Mouse (Mus musculus) intestine, embryonic 16.5 days (tissue): Measurements from ENCODE around the gene Plcd3. TPM values are rescaled to one million over a fixed set of nuclear protein-coding genes. Genes with fewer than 3 reads are reported as not detected.

Experiments
- ATAC-seq: fragments of 200-750 bp; cut with Nextera tagmentation; 2 replicates; pipeline ENCODE4 v1.8.0; 2017; ENCODE audit warnings: moderate TSS enrichment, moderate library complexity
- H3K27ac ChIP-seq: fragments of 300-500 bp; sonication (generic); 2 replicates; pipeline ENCODE4 v1.5.1; 2014; ENCODE audit warnings: mild to moderate bottlenecking, low read length
- H3K27me3 ChIP-seq: fragments of 300-500 bp; sonication (generic); replicated peaks from 2 replicates; pipeline ENCODE4 v1.6.1; 2014; ENCODE audit warnings: low read length, control low read depth, mixed read lengths; ENCODE audit not compliant: control insufficient read depth, insufficient read depth
- H3K36me3 ChIP-seq: fragments of 300-500 bp; sonication (generic); 2 replicates; pipeline ENCODE4 v1.6.1; 2014; ENCODE audit warnings: low read length, control low read depth; ENCODE audit not compliant: control insufficient read depth, insufficient read depth
- H3K4me1 ChIP-seq: fragments of 300-500 bp; sonication (generic); 2 replicates; pipeline ENCODE4 v1.6.1; 2014; ENCODE audit warnings: low read length, control low read depth, mixed read lengths; ENCODE audit not compliant: control insufficient read depth, insufficient read depth
- H3K4me2 ChIP-seq: fragments of 300-500 bp; sonication (generic); 2 replicates; pipeline ENCODE4 v1.6.1; 2014; ENCODE audit warnings: low read depth, low read length, control low read depth
- H3K4me3 ChIP-seq: fragments of 300-500 bp; sonication (generic); 2 replicates; pipeline ENCODE4 v1.5.1; 2014; ENCODE audit warnings: mild to moderate bottlenecking, low read length
- H3K9ac ChIP-seq: fragments of 300-500 bp; sonication (generic); 2 replicates; pipeline ENCODE4 v1.6.1; 2014; ENCODE audit warnings: low read depth, low read length
- H3K9me3 ChIP-seq: fragments of 300-500 bp; sonication (generic); 2 replicates; pipeline ENCODE4 v1.6.1; 2016; ENCODE audit warnings: low read length, control low read depth; ENCODE audit not compliant: control insufficient read depth
- WGBS: fragments of 180-500 bp; shearing (Covaris S2); extraction: QIAGEN DNeasy Blood & Tissue Kit; methylation state at CpG from one replicate; pipeline ENCODE4 v1.1.7; 2014; 5-methylcytosine and 5-hydroxymethylcytosine counted together
- polyA plus RNA-seq: library from polyadenylated mRNA; unstranded; fragments of >200 nt; fragmentation: Nextera tagmentation; extraction: Ambion mirVana; gene quantifications from 2 replicates; pipeline ENCODE4 v1.2.1, GENCODE M21; 2015

Plcd3 gene
- polyA plus RNA-seq, 1 experiment from 2014 or later = 2.3 TPM

- no peaks in the 10 kb centered on the region for H3K27me3 ChIP-seq
- H3K4me3 ChIP-seq = no peak overlapping the region
- peak; percentile 52 for ATAC-seq
- no peak overlapping the region for H3K4me2 ChIP-seq
- H3K9me3 ChIP-seq = no peaks in the 10 kb centered on the region
- no peak overlapping the region for H3K9ac ChIP-seq
- WGBS = 62% methylated on average over 20 of the region's 20 CpGs
- H3K4me1 ChIP-seq = peaks cover 22% of the 10 kb centered on the region
- H3K36me3 ChIP-seq = no peaks in the 10 kb centered on the region
- no peak overlapping the region for H3K27ac ChIP-seq
These were observed 7.3 kb downstream of the Plcd3 start for GRCm38 (mm10) chr11:103093862-103094833.

DNA sequence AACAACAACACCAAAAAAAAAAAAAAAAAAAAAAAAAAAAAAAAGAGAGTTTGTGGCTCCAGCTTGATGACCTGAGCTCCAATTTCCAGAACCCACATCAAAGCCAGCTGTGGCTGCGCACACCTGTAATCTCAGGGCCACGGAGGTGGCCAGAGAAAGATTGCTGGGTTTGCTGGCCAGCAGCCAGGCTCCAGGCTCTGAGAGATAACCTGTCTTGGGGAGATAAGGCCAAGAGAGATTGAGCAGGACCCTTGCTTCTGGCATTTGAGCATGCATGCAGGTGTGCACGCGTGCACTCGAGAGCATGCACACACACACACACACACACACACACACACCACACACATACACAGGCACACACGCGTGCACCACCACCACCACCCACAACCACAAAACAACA lies 8.2 kb downstream of the Plcd3 start:
- H3K4me3 ChIP-seq = no peak overlapping the region
- no peaks in the 10 kb centered on the region for H3K36me3 ChIP-seq
- H3K9ac ChIP-seq = no peak overlapping the region
- H3K27ac ChIP-seq = no peak overlapping the region
- H3K9me3 ChIP-seq = no peaks in the 10 kb centered on the region
- 87% methylated on average over 7 of the region's 7 CpGs for WGBS
- H3K4me1 ChIP-seq = peaks cover 21% of the 10 kb centered on the region
- no peak for ATAC-seq
- H3K4me2 ChIP-seq = no peak overlapping the region
- no peaks in the 10 kb centered on the region for H3K27me3 ChIP-seq

- H3K36me3 ChIP-seq = no peaks in the 10 kb centered on the region
- no peaks in the 10 kb centered on the region for H3K9me3 ChIP-seq
- WGBS = 70% methylated on average over 6 of the region's 6 CpGs
- no peak overlapping the region for H3K9ac ChIP-seq
- H3K27ac ChIP-seq = no peak overlapping the region
- ATAC-seq = no peak
- H3K4me3 ChIP-seq = no peak overlapping the region
- H3K4me2 ChIP-seq = no peak overlapping the region
- H3K4me1 ChIP-seq = peaks cover 7% of the 10 kb centered on the region; the same call in 1 of the 2 replicates
- peaks cover 9% of the 10 kb centered on the region; the same call in 1 of the 2 replicates for H3K27me3 ChIP-seq
These were observed 19.8 kb downstream of the Plcd3 start for GRCm38 (mm10) chr11:103081631-103082030.

- H3K27ac ChIP-seq = no peak overlapping the region
- H3K4me2 ChIP-seq = peak overlapping the region; percentile 55
- no peaks in the 10 kb centered on the region for H3K36me3 ChIP-seq
- no peaks in the 10 kb centered on the region for H3K9me3 ChIP-seq
- peak overlapping the region; percentile 51; the same call in 1 of the 2 replicates for H3K9ac ChIP-seq
- WGBS = 4% methylated on average over 43 of the region's 43 CpGs
- peaks cover 9% of the 10 kb centered on the region; the same call in 1 of the 2 replicates for H3K27me3 ChIP-seq
- H3K4me3 ChIP-seq = peak overlapping the region; percentile 43
- peak; percentile 60 for ATAC-seq
- H3K4me1 ChIP-seq = peaks cover 7% of the 10 kb centered on the region; the same call in 1 of the 2 replicates
These were observed 21.0 kb downstream of the Plcd3 start for GRCm38 (mm10) chr11:103080323-103081091.

DNA sequence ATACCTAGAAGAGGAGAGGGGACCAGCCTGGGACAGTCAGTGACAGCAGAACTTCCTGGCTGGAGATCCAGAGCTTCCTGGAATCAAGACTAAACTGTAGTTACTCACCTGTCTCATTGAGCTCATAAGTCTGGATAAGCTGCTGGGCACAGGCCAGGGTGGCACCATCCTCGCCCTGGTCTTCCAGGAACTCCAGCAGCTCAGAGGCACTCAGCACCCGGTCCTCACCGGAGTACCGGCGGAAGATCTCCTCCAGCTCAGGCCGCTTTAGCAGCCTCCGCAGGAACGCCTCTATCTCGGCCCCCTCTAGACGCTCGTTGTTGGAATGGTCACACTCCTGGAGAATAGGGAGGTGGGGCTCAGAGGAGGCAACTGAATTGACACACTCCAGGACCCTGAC lies 23.3 kb downstream of the Plcd3 start:
- Histone ChIP-seq H3K4me3 (no peak overlapping the region), H3K9ac (no peak overlapping the region), H3K36me3 (no peaks in the 10 kb centered on the region), H3K27ac (no peak overlapping the region), H3K9me3 (no peaks in the 10 kb centered on the region), H3K4me2 (no peak overlapping the region), H3K27me3 (peaks cover 9% of the 10 kb centered on the region; the same call in 1 of the 2 replicates), H3K4me1 (peaks cover 7% of the 10 kb centered on the region; the same call in 1 of the 2 replicates)
- no peak for ATAC-seq
- WGBS = 87% methylated on average over 11 of the region's 11 CpGs

DNA sequence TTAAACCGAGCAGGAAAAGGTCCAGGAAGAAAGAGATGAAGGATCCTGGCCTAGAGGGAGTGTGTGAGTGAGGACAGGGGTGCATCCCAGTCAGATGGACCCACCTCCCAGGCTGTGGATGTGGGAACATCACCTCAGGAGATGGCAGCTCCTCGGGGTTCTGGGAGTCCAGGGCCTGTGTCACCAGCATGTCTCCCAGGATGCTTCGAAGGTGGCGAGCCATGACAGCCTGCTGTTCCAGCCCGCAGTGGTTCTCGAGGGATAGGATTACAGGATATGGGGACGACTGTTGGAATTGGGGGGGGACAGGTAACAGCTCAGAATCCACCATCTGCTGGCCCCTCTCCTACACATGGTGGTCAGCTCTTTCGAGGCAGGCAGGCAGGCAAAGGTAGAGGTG lies 24.9 kb downstream of the Plcd3 start:
- Histone ChIP-seq H3K4me2 (no peak overlapping the region), H3K4me1 (peaks cover 7% of the 10 kb centered on the region; the same call in 1 of the 2 replicates), H3K9me3 (no peaks in the 10 kb centered on the region), H3K36me3 (no peaks in the 10 kb centered on the region), H3K27ac (no peak overlapping the region), H3K4me3 (no peak overlapping the region), H3K9ac (no peak overlapping the region), H3K27me3 (peaks cover 8% of the 10 kb centered on the region; the same call in 1 of the 2 replicates)
- 82% methylated on average over 8 of the region's 8 CpGs for WGBS
- ATAC-seq = no peak

GRCm38 (mm10) chr11:103076010-103076409 lies 25.4 kb downstream of the Plcd3 start:
- no peaks in the 10 kb centered on the region for H3K9me3 ChIP-seq
- WGBS = 90% methylated on average over 7 of the region's 7 CpGs
- no peaks in the 10 kb centered on the region for H3K36me3 ChIP-seq
- H3K4me1 ChIP-seq = peaks cover 7% of the 10 kb centered on the region; the same call in 1 of the 2 replicates
- no peak overlapping the region for H3K27ac ChIP-seq
- H3K9ac ChIP-seq = no peak overlapping the region
- H3K4me2 ChIP-seq = no peak overlapping the region
- 0 out of 2 replicates have a peak, but pooled peaks cover 6% of the 10 kb centered on the region for H3K27me3 ChIP-seq
- no peak overlapping the region for H3K4me3 ChIP-seq
- no peak for ATAC-seq

DNA sequence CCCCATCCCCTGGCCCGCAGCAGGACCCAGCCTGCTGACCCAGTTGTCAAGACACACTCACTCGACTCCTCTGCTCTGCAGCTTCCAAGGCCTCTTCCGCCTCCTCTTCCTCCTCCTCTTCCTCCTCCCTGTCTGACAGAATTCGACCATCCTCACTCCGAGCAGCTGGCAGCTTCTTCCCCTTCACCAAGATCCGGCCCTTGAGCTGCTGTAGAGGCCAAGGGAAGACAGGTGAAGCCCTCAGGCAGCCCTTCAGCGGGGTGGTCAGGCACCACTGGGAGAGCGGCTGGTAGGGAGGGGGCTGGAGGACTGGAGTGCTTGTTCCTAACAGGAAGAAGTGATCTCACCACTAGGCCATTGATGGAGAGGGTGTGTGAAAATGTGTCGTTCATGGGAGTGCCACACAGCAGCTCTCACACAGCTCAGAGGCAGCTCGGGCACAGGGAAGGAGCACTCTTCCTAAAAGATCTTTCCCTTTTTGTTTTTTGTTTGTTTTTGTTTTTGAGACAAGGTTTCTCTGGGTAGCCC lies 26.6 kb downstream of the Plcd3 start:
- Histone ChIP-seq H3K9ac (0 out of 2 replicates have a peak overlapping the region, but pooled peaks have one; percentile 10), H3K9me3 (no peaks in the 10 kb centered on the region), H3K36me3 (no peaks in the 10 kb centered on the region), H3K27me3 (no peaks in the 10 kb centered on the region), H3K4me2 (no peak overlapping the region), H3K4me3 (no peak overlapping the region), H3K4me1 (no peaks in the 10 kb centered on the region), H3K27ac (no peak overlapping the region)
- WGBS = 34% methylated on average over 10 of the region's 10 CpGs
- no peak for ATAC-seq

- Histone ChIP-seq H3K27me3 (no peaks in the 10 kb centered on the region), H3K9me3 (no peaks in the 10 kb centered on the region), H3K36me3 (no peaks in the 10 kb centered on the region), H3K9ac (no peak overlapping the region), H3K27ac (no peak overlapping the region), H3K4me1 (no peaks in the 10 kb centered on the region), H3K4me2 (no peak overlapping the region), H3K4me3 (no peak overlapping the region)
- WGBS = 62% methylated on average over 10 of the region's 10 CpGs
- no peak for ATAC-seq
These were observed 27.3 kb downstream of the Plcd3 start for GRCm38 (mm10) chr11:103074121-103074650.
